Mouse (Mus musculus): Measurements from ENCODE around the gene Olfm2. TPM values are rescaled to one million over a fixed set of nuclear protein-coding genes. Genes with fewer than 3 reads are reported as not detected.

Gene Olfm2
- polyA plus RNA-seq, 1 experiment from 2014 or later = 143 TPM

- 63% methylated on average over 2 of the region's 2 CpGs for WGBS
- Histone ChIP-seq H3K4me1 (ENCODE audit: control insufficient read depth, insufficient read depth, low read length) (peaks cover 19% of the 10 kb centered on the region), H3K27me3 (ENCODE audit: control insufficient read depth, insufficient read depth, low read length) (no peaks in the 10 kb centered on the region), H3K9ac (replicated peaks; ENCODE audit: low read length) (no peak overlapping the region), H3K27ac (replicated peaks; ENCODE audit: low read depth, low read length) (peak overlapping the region; percentile 68), H3K4me3 (replicated peaks; ENCODE audit: low read depth, low read length) (no peak overlapping the region), H3K4me2 (ENCODE audit: low read length) (no peak overlapping the region), H3K9me3 (ENCODE audit: control insufficient read depth, low read length) (no peaks in the 10 kb centered on the region), H3K36me3 (ENCODE audit: control insufficient read depth, insufficient read depth, low read length) (peaks cover 59% of the 10 kb centered on the region)
- ATAC-seq (ENCODE audit: low FRiP score, low TSS enrichment) (peak; percentile 21; the same call in 1 of the 2 replicates), DNase-seq (peak; percentile 47)
Measured at GRCm38 (mm10) chr9:20664366-20664765, 81.8 kb downstream of the Olfm2 start.

- H3K4me2 ChIP-seq (ENCODE audit: low read length) = no peak overlapping the region
Measured at GRCm38 (mm10) chr9:20663956-20664355, 82.2 kb downstream of the Olfm2 start.

GRCm38 (mm10) chr9:20662874-20663273 lies 83.3 kb downstream of the Olfm2 start:
- Histone ChIP-seq H3K9me3 (ENCODE audit: control insufficient read depth, low read length) (no peaks in the 10 kb centered on the region), H3K27me3 (ENCODE audit: control insufficient read depth, insufficient read depth, low read length) (no peaks in the 10 kb centered on the region), H3K27ac (replicated peaks; ENCODE audit: low read depth, low read length) (peak overlapping the region; percentile 68), H3K9ac (replicated peaks; ENCODE audit: low read length) (no peak overlapping the region; the same call in 1 of the 2 replicates), H3K4me2 (ENCODE audit: low read length) (no peak overlapping the region), H3K4me1 (ENCODE audit: control insufficient read depth, insufficient read depth, low read length) (peaks cover 19% of the 10 kb centered on the region), H3K4me3 (replicated peaks; ENCODE audit: low read depth, low read length) (no peak overlapping the region), H3K36me3 (ENCODE audit: control insufficient read depth, insufficient read depth, low read length) (peaks cover 59% of the 10 kb centered on the region)
- ATAC-seq (ENCODE audit: low FRiP score, low TSS enrichment) (no peak), DNase-seq (no peak)
- 81% methylated on average over 8 of the region's 8 CpGs for WGBS

More at GRCm38 (mm10) chr9:20663956-20664355, 82.2 kb downstream of the Olfm2 start:
- Histone ChIP-seq H3K9ac (replicated peaks; ENCODE audit: low read length) (no peak overlapping the region), H3K27me3 (ENCODE audit: control insufficient read depth, insufficient read depth, low read length) (no peaks in the 10 kb centered on the region), H3K27ac (replicated peaks; ENCODE audit: low read depth, low read length) (peak overlapping the region; percentile 68), H3K9me3 (ENCODE audit: control insufficient read depth, low read length) (no peaks in the 10 kb centered on the region), H3K36me3 (ENCODE audit: control insufficient read depth, insufficient read depth, low read length) (peaks cover 63% of the 10 kb centered on the region), H3K4me1 (ENCODE audit: control insufficient read depth, insufficient read depth, low read length) (peaks cover 19% of the 10 kb centered on the region), H3K4me3 (replicated peaks; ENCODE audit: low read depth, low read length) (no peak overlapping the region)
- WGBS = 56% methylated on average over 2 of the region's 2 CpGs
- DNase-seq (peak; percentile 73), ATAC-seq (ENCODE audit: low FRiP score, low TSS enrichment) (peak; percentile 40; the same call in 1 of the 2 replicates)

GRCm38 (mm10) chr9:20662325-20662724 lies 83.8 kb downstream of the Olfm2 start:
- Histone ChIP-seq H3K36me3 (ENCODE audit: control insufficient read depth, insufficient read depth, low read length) (peaks cover 64% of the 10 kb centered on the region), H3K9ac (replicated peaks; ENCODE audit: low read length) (no peak overlapping the region), H3K4me2 (ENCODE audit: low read length) (no peak overlapping the region), H3K4me1 (ENCODE audit: control insufficient read depth, insufficient read depth, low read length) (peaks cover 19% of the 10 kb centered on the region), H3K27me3 (ENCODE audit: control insufficient read depth, insufficient read depth, low read length) (no peaks in the 10 kb centered on the region), H3K9me3 (ENCODE audit: control insufficient read depth, low read length) (no peaks in the 10 kb centered on the region), H3K4me3 (replicated peaks; ENCODE audit: low read depth, low read length) (no peak overlapping the region), H3K27ac (replicated peaks; ENCODE audit: low read depth, low read length) (peak overlapping the region; percentile 68; the same call in 1 of the 2 replicates)
- DNase-seq (peak; percentile 91), ATAC-seq (ENCODE audit: low FRiP score, low TSS enrichment) (no peak)
- WGBS = 66% methylated on average over 3 of the region's 3 CpGs

- ATAC-seq (ENCODE audit: low FRiP score, low TSS enrichment) = no peak
- H3K36me3 ChIP-seq (ENCODE audit: control insufficient read depth, insufficient read depth, low read length) = peaks cover 74% of the 10 kb centered on the region
- H3K9me3 ChIP-seq (ENCODE audit: control insufficient read depth, low read length) = no peaks in the 10 kb centered on the region
- H3K27me3 ChIP-seq (ENCODE audit: control insufficient read depth, insufficient read depth, low read length) = no peaks in the 10 kb centered on the region
- peaks cover 12% of the 10 kb centered on the region for H3K4me1 ChIP-seq (ENCODE audit: control insufficient read depth, insufficient read depth, low read length)
- H3K4me2 ChIP-seq (ENCODE audit: low read length) = no peak overlapping the region
- WGBS = 90% methylated on average over 3 of the region's 3 CpGs
- no peak for DNase-seq
- no peak overlapping the region for H3K4me3 ChIP-seq (replicated peaks; ENCODE audit: low read depth, low read length)
- H3K27ac ChIP-seq (replicated peaks; ENCODE audit: low read depth, low read length) = no peak overlapping the region
- H3K9ac ChIP-seq (replicated peaks; ENCODE audit: low read length) = no peak overlapping the region
Measured at GRCm38 (mm10) chr9:20657546-20657945, 88.6 kb downstream of the Olfm2 start.

GRCm38 (mm10) chr9:20653859-20654258 lies 92.3 kb downstream of the Olfm2 start:
- DNase-seq = no peak
- Histone ChIP-seq H3K9ac (replicated peaks; ENCODE audit: low read length) (no peak overlapping the region), H3K4me2 (ENCODE audit: low read length) (no peak overlapping the region; the same call in 1 of the 2 replicates), H3K4me3 (replicated peaks; ENCODE audit: low read depth, low read length) (no peak overlapping the region), H3K27ac (replicated peaks; ENCODE audit: low read depth, low read length) (no peak overlapping the region), H3K4me1 (ENCODE audit: control insufficient read depth, insufficient read depth, low read length) (peaks cover 17% of the 10 kb centered on the region), H3K27me3 (ENCODE audit: control insufficient read depth, insufficient read depth, low read length) (no peaks in the 10 kb centered on the region), H3K36me3 (ENCODE audit: control insufficient read depth, insufficient read depth, low read length) (peaks cover 54% of the 10 kb centered on the region), H3K9me3 (ENCODE audit: control insufficient read depth, low read length) (no peaks in the 10 kb centered on the region)
- 94% methylated on average over 3 of the region's 3 CpGs for WGBS
- no peak for ATAC-seq (ENCODE audit: low FRiP score, low TSS enrichment)

GRCm38 (mm10) chr9:20652260-20652658 lies 93.9 kb downstream of the Olfm2 start:
- H3K36me3 ChIP-seq (ENCODE audit: control insufficient read depth, insufficient read depth, low read length) = peaks cover 59% of the 10 kb centered on the region
- H3K4me1 ChIP-seq (ENCODE audit: control insufficient read depth, insufficient read depth, low read length) = peaks cover 17% of the 10 kb centered on the region
- no peaks in the 10 kb centered on the region for H3K9me3 ChIP-seq (ENCODE audit: control insufficient read depth, low read length)
- ATAC-seq (ENCODE audit: low FRiP score, low TSS enrichment) (peak; percentile 11; the same call in 1 of the 2 replicates), DNase-seq (no peak)
- peak overlapping the region; percentile 73 for H3K9ac ChIP-seq (replicated peaks; ENCODE audit: low read length)
- peak overlapping the region; percentile 96 for H3K4me3 ChIP-seq (replicated peaks; ENCODE audit: low read depth, low read length)
- peak overlapping the region; percentile 75 for H3K4me2 ChIP-seq (ENCODE audit: low read length)
- no peaks in the 10 kb centered on the region for H3K27me3 ChIP-seq (ENCODE audit: control insufficient read depth, insufficient read depth, low read length)
- no peak overlapping the region; the same call in 1 of the 2 replicates for H3K27ac ChIP-seq (replicated peaks; ENCODE audit: low read depth, low read length)
- 0% methylated on average over 25 of the region's 25 CpGs for WGBS

- H3K36me3 ChIP-seq (ENCODE audit: control insufficient read depth, insufficient read depth, low read length) = peaks cover 58% of the 10 kb centered on the region
Measured at GRCm38 (mm10) chr9:20651602-20652259, 94.4 kb downstream of the Olfm2 start, which contains the start of gene Pin1. Pin1 (plus strand) TSS chr9:20652095.

GRCm38 (mm10) chr9:20645121-20645520 lies 101.0 kb downstream of the Olfm2 start:
- Histone ChIP-seq H3K4me1 (ENCODE audit: control insufficient read depth, insufficient read depth, low read length) (peaks cover 29% of the 10 kb centered on the region), H3K36me3 (ENCODE audit: control insufficient read depth, insufficient read depth, low read length) (peaks cover 42% of the 10 kb centered on the region), H3K9ac (replicated peaks; ENCODE audit: low read length) (peak overlapping the region; percentile 84), H3K27ac (replicated peaks; ENCODE audit: low read depth, low read length) (peak overlapping the region; percentile 50; the same call in 1 of the 2 replicates), H3K27me3 (ENCODE audit: control insufficient read depth, insufficient read depth, low read length) (no peaks in the 10 kb centered on the region), H3K9me3 (ENCODE audit: control insufficient read depth, low read length) (no peaks in the 10 kb centered on the region), H3K4me3 (replicated peaks; ENCODE audit: low read depth, low read length) (peak overlapping the region; percentile 68), H3K4me2 (ENCODE audit: low read length) (peak overlapping the region; percentile 89)
- ATAC-seq (ENCODE audit: low FRiP score, low TSS enrichment) (no peak), DNase-seq (peak; percentile 31)
- WGBS = 5% methylated on average over 17 of the region's 17 CpGs

More at GRCm38 (mm10) chr9:20651602-20652259, 94.4 kb downstream of the Olfm2 start, which contains the start of gene Pin1:
- peak within 1 kb of the TSS; percentile 73 for H3K9ac ChIP-seq (replicated peaks; ENCODE audit: low read length)
- DNase-seq (peak; percentile 98), ATAC-seq (ENCODE audit: low FRiP score, low TSS enrichment) (peak; percentile 99)
- peak within 1 kb of the TSS; percentile 75 for H3K4me2 ChIP-seq (ENCODE audit: low read length)
- H3K9me3 ChIP-seq (ENCODE audit: control insufficient read depth, low read length) = no peaks in the 10 kb centered on the region
- under 1% methylated on average over 45 of the region's 45 CpGs for WGBS
- H3K27me3 ChIP-seq (ENCODE audit: control insufficient read depth, insufficient read depth, low read length) = no peaks in the 10 kb centered on the region
- peak within 1 kb of the TSS; percentile 53 for H3K27ac ChIP-seq (replicated peaks; ENCODE audit: low read depth, low read length)
- peak within 1 kb of the TSS; percentile 96 for H3K4me3 ChIP-seq (replicated peaks; ENCODE audit: low read depth, low read length)
- peaks cover 17% of the 10 kb centered on the region for H3K4me1 ChIP-seq (ENCODE audit: control insufficient read depth, insufficient read depth, low read length)

Data from midbrain, embryonic 14.5 days (tissue).